Mouse (Mus musculus) hematopoietic stem cell, adult 5-6 weeks (primary cell): ENCODE measurements around the gene Cmtm3. TPM values are rescaled to one million over a fixed set of nuclear protein-coding genes. Genes with fewer than 3 reads are reported as not detected.

Experiments
- ATAC-seq, 2 experiments: fragments of 125-278 bp in 1 of 2; replicated peaks in 1 of 2; 2 replicates each; pipeline ENCODE4 v1.8.0; 2016 to 2017; ENCODE audit warnings: inconsistent platforms in 2 of 2, mild to moderate bottlenecking in 2 of 2, moderate number of reproducible peaks in 2 of 2, low read depth in 1 of 2, moderate TSS enrichment in 1 of 2; ENCODE audit not compliant: low FRiP score in 2 of 2, poor library complexity in 2 of 2, severe bottlenecking in 2 of 2, insufficient read depth in 1 of 2, low TSS enrichment in 1 of 2
- total RNA-seq: library from RNA; stranded (forward); fragments of 172-1452, 232-1000 nt; gene quantifications from 2 replicates; pipeline ENCODE4 v1.2.3, GENCODE M21; 2017

Cmtm3 gene
- total RNA-seq, 1 experiment from 2014 or later = 12.1 TPM

- no peak for ATAC-seq
Measured at GRCm38 (mm10) chr8:104339983-104340232, 698 bp downstream of the Cmtm3 start.

DNA sequence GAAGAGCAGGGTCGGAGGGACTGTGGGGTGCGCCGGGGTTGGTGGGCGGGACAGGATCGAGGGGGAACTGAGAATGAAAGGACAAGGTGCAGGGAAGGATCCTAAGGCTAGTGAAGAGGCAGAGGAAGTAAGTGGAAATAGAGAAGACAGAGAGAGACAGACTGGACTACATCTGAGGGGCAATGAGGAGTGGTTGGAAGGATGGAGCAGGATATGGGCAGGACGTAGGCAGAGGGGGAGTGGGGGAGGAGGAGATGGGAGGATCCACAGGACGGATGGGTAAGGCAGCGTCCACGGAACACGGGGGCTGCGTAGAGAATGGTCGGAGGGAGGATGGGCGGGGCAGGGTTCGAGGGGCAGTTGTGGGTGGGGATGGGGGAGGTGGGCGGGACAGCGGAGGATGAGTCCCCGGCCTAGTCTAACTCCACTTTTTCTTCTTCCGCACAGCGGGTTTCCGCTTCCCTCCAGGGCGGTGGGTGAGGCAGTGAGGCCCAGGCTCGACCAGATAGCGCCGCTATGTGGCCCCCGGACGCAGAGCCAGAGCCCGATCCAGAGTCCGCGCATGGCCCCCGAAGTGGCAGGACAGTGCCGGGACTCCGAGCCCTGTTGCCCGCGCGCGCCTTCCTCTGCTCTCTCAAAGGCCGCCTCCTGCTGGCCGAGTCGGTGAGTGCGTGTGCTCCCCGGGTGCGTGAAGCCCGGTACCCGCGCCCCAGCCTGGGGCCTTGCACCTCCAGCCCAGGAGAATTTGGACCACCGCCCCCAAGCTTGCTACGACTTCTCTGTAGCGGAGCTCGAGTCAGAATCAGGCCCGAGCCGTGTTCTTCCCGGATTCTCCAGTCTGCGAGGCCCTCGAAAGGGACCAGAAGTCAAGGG lies 1.3 kb downstream of the Cmtm3 start:
- peak; percentile 59 to 65 for ATAC-seq

DNA sequence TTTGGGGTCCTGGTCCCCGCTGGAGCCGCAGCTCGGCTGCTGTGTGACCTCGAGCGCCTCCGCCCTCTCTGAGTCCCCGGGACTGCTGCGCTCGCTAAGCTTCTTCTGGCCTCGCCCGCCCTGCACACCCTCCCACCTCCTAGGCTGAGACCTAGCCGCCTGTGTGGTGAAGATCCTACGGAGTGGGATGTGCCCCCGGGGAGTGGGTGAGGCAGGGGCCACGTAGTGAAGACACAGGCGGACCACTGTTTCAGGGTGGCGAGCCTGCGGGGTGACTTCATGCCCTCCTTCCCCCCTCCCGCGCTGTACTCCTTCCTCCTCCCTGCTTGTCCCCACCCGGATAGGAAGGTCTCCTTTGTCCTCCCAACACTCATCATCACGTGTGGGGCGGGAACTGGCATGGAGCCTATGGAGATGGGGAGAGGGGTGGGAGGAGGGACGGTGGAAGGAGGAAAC lies 1.9 kb downstream of the Cmtm3 start:
- peak; percentile 1 to 22; a peak in 2 of 4 replicates for ATAC-seq

DNA sequence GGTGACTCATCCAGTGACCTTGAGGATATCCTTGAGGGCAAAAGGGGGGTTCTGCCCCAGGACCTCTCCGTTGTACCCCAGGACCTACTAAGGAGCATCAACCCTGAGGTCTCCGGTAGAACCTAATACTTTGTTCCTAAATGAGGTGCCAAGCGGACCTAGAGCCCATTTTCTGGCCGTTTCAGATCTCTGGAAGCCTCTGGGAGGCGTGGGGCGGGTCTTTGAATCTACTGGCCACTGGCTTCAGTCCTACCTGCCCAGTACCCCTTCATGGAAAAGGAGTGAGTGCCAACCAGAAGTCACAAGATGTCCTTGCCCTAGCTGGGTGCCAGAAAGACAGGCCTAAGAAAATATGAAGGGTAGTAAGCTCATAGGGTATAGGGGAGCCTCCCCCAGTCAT lies 2.5 kb downstream of the Cmtm3 start:
- no peak for ATAC-seq

GRCm38 (mm10) chr8:104342426-104342825 lies 3.2 kb downstream of the Cmtm3 start:
- no peak for ATAC-seq

DNA sequence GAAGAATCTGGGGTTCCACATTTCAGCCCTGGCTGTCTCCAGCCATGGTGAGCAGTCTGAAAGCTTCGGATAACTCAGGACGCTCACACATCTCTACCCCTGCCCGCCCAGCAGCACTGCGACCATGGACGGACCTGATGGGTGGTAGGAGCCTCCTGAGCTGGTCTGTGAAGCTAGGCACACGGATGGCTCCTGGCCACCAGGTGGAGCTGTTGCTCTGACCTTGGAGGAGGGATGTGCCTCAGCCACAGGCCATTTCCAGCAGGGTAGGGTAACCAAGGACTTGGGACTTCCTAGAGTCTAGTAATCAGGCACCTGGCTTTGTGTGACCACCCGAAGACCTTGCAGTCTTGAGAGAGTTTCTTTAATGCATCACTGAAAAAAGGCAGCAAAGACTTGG lies 4.7 kb downstream of the Cmtm3 start:
- peak; percentile 74 for ATAC-seq

GRCm38 (mm10) chr8:104344622-104345021 lies 5.4 kb downstream of the Cmtm3 start:
- ATAC-seq = no peak

DNA sequence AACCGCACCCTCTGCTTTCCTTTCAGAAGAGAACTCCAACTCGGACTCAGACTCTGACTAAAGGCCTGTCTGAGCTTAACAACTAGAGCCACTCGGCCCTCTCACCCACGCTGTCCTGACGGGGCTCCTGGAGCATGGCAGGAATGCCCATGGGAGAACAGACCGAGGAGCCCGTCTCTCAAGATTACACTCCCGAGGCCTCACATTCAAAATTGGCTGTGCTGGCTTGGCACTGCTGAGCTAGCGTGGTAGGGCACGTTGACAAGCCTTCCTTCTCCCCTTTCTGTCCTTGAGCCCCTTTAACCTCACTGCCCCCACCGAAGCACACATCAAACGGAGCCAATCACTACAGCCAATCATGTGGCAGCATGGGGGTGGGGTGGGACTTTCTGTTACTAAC lies 7.5 kb downstream of the Cmtm3 start:
- ATAC-seq = no peak

DNA sequence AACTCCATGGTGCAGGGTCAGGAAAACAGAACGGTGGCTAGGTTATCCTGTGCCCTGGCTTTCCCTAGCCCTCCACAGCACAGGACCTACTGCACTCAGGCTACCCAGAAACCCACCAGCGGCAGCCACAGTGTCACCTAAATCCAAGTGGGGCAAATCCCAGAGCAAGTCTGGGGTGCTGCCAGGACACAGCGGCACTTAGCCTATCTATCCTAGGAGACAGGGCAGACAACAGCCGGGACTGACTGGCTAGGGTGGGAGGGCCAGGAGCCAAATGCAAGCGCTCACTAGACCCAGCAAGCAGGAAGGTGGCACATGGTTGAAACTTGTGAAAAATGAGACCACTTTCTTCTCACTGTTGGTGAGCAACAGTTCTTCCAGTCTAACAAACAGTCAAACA lies 9.8 kb downstream of the Cmtm3 start:
- no peak for ATAC-seq

DNA sequence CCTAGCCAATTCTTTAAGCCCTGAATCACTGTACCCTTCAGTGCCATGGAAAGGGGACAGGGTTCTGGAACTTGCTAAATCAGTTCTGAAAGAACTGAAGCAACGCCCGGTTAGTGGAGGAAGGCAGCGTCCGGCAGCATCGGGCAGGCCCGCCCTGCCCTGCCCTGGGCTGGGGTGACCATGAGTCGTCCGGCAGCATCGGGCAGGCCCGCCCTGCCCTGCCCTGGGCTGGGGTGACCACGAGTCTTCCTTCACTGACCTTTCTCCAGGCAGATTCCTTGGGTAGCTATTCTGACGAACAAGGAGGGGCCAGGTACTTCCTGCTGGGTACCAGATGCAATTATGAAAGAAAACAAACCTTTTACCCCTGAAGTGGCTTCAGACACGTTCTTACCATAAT lies 10.8 kb downstream of the Cmtm3 start:
- ATAC-seq = no peak

GRCm38 (mm10) chr8:104353186-104353585 lies 14.0 kb downstream of the Cmtm3 start:
- ATAC-seq = peak; percentile 42 to 73; a peak in 2 of 4 replicates

GRCm38 (mm10) chr8:104354504-104354903 lies 15.3 kb downstream of the Cmtm3 start:
- no peak for ATAC-seq

DNA sequence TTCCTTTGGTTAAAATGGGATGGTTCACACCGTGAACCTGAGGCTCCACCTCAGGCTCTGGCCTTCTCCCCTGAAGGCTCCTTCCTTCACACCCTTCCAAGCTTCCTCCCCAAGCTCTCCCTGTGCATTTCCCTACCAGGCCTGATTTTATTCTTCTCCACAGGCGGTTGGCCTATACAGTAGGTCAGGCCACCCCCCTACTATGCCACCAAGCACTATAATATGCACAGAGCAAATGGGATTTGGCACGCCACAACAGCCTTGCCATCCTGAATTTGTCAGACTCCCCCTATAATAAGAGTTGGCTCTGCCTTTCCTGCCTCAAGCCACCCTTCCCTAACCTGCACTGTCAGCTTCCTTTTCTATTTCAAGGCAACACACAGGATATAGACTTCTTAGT lies 19.4 kb downstream of the Cmtm3 start:
- ATAC-seq = no peak

DNA sequence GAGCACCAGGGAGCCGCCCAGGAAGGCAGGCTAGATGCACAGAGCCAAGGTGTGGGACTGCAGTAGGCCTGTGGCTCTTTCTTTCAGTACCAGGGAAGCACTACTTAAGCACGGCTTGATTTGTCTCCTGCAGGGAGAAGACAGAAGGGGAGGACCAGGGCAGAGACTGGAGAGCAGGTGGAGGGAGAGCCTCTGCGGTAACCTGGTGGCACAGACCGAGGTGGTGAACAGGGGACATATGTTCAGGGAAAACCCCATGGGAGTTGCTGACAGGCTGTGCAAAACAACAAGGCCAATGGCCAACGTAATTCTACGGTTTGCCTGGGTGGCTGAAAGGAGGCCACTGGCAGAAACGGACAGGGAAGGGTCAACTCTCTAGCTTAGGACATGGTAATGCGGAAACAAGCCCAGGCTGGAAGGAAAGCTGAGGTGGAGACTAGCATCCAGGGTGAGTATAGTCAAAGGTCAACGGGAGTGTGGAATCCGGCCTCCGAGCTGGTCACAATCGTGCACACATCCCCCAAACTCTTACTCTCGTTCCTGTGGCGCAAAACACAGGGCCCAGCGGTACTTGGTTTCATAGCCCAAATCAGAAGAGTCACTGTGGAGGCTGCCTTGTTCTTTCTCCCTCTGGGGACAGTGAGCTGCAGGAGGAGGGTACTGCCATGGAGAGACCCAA lies 20.7 kb downstream of the Cmtm3 start:
- ATAC-seq = no peak

DNA sequence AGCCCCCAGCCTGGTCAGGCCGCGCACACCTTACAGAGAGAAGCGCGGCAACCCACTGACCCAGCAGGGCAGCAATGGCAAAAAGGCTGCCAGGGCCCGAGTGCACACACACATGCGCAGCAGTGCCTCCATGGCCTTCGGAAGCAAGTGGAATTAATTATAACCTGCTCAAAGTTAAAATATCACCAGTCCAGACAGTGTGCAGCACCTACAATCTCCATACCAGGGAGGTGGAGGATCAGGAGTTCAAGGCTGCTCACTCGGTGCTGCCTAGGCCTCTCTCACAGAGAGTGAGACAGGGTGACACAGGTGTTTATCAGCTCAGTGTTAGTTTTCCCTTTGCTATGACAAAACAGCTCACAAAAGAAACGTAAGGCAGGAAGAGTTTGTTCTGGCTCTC lies 26.5 kb downstream of the Cmtm3 start:
- no peak for ATAC-seq

DNA sequence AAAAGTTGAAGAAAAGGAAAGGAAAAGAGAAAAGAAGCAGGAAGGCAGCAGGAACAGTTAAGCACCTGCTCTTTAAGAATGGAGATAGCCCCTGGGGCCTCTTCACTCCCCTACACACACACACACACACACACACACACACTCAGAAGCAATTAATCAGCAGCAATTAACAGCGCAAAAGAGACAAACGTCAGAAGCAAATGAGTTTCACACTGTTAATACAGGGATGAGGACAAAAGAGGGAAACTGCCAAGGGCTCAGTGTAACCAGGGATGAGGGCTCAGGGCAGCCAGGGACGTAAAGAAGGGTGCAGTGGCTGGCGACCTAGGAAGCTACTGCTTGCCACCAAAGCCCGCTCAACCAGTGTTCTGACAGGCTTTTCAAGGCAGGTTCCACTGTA lies 28.2 kb downstream of the Cmtm3 start:
- no peak for ATAC-seq

DNA sequence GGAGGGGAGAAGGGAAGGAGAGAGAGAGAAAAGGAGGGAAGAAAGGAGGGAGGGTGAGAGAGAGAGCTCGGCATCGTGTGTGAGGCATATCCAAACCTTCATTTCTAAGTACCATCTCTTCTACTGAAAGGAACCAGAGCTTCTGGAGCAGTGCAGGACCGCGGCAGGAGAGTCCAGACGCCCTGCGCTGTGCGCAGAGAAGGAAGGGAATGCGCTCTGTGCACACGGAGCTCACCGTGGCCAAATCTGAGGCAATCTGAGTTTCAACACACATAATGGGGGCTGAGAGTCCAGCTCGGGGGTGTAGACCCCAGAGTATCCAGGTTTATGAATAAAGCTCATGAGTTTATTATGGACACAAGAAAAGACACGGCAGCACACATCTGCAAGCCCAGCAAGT lies 30.4 kb downstream of the Cmtm3 start:
- ATAC-seq = no peak

- ATAC-seq = no peak
Measured at GRCm38 (mm10) chr8:104370071-104370470, 30.9 kb downstream of the Cmtm3 start.

- no peak for ATAC-seq
Measured at GRCm38 (mm10) chr8:104371121-104371520, 31.9 kb downstream of the Cmtm3 start.
